Mouse (Mus musculus) kidney, embryonic 15.5 days (tissue): ENCODE data around the gene Samsn1. TPM values are rescaled to one million over a fixed set of nuclear protein-coding genes. Genes with fewer than 3 reads are reported as not detected.

Source experiments
- ATAC-seq: fragments of 200-750 bp; cut with Nextera tagmentation; replicated peaks from 2 replicates; pipeline ENCODE4 v1.8.0; 2017; ENCODE audit warnings: moderate TSS enrichment; ENCODE audit not compliant: low FRiP score
- H3K27ac ChIP-seq: fragments of 300-500 bp; sonication (generic); 2 replicates; pipeline ENCODE4 v1.5.1; 2015; ENCODE audit warnings: mild to moderate bottlenecking, inconsistent platforms
- H3K27me3 ChIP-seq: fragments of 300-500 bp; sonication (generic); 2 replicates; pipeline ENCODE4 v1.6.1; 2015; ENCODE audit warnings: inconsistent platforms
- H3K36me3 ChIP-seq: fragments of 300-500 bp; sonication (generic); 2 replicates; pipeline ENCODE4 v1.6.1; 2015; ENCODE audit warnings: inconsistent platforms
- H3K4me1 ChIP-seq: fragments of 300-500 bp; sonication (generic); 2 replicates; pipeline ENCODE4 v1.6.1; 2015; ENCODE audit warnings: inconsistent platforms
- H3K4me2 ChIP-seq: fragments of 300-500 bp; sonication (generic); 2 replicates; pipeline ENCODE4 v1.6.1; 2015; ENCODE audit warnings: moderate library complexity, mild to moderate bottlenecking, inconsistent platforms
- H3K4me3 ChIP-seq: fragments of 300-500 bp; sonication (generic); replicated peaks from 2 replicates; pipeline ENCODE4 v1.5.1; 2015; ENCODE audit warnings: mild to moderate bottlenecking, inconsistent platforms
- H3K9ac ChIP-seq: fragments of 300-500 bp; sonication (generic); 2 replicates; pipeline ENCODE4 v1.6.1; 2015; ENCODE audit warnings: mild to moderate bottlenecking, inconsistent platforms
- H3K9me3 ChIP-seq: fragments of 300-500 bp; sonication (generic); replicated peaks from 2 replicates; pipeline ENCODE4 v1.6.1; 2016; ENCODE audit warnings: inconsistent platforms
- WGBS: fragments of 180-500 bp; shearing (Covaris S2); methylation state at CpG from one replicate; pipeline ENCODE4 v1.1.7; 2015; ENCODE audit warnings: mixed read lengths; 5-methylcytosine and 5-hydroxymethylcytosine counted together
- polyA plus RNA-seq: library from polyadenylated mRNA; unstranded; fragments of >200 nt; fragmentation: Nextera tagmentation; extraction: Ambion mirVana; gene quantifications from 2 replicates; pipeline ENCODE4 v1.2.1, GENCODE M21; 2015

Gene Samsn1
- polyA plus RNA-seq, 1 experiment from 2014 or later, result 3.5 TPM

DNA sequence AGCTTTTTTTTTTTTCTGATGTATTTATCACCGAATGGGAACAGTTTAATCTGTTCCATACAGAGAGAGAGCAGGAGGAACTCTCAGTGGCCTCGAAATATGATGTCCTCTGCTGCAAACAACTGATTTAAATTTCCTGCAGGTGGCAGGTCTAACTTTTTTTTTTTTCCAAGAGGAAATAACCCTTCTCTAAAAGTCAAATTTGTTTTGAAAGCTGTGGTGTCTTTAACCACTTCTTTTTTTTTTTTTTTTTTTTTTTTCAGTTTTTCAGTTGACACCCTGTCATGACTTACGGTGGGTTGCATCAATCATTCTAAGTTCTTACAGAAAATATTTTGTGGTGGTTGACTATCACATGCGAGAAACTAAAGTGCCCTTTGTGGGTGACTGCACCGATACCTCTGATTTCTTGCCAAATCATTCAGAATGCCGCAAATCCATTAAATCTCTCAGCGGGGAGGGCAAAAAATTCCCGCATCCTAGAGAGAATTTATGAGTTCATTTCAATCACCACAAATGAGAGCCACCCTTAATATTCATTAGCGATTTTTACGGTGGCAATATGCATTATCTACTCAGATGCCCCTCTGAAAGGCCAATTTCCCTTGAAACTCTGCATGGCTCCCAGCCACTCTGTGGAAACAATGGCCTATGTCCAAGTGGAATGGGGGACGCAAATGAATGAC, 92.4 kb downstream of the Samsn1 start:
- no peak overlapping the region for H3K9ac ChIP-seq
- H3K27ac ChIP-seq, result no peak overlapping the region
- ATAC-seq, result no peak
- no peak overlapping the region for H3K4me2 ChIP-seq
- no peaks in the 10 kb centered on the region for H3K27me3 ChIP-seq
- H3K4me3 ChIP-seq, result no peak overlapping the region
- WGBS, result 67% methylated on average over 11 of the region's 11 CpGs
- H3K4me1 ChIP-seq, result no peaks in the 10 kb centered on the region
- no peaks in the 10 kb centered on the region for H3K36me3 ChIP-seq
- no peaks in the 10 kb centered on the region for H3K9me3 ChIP-seq

DNA sequence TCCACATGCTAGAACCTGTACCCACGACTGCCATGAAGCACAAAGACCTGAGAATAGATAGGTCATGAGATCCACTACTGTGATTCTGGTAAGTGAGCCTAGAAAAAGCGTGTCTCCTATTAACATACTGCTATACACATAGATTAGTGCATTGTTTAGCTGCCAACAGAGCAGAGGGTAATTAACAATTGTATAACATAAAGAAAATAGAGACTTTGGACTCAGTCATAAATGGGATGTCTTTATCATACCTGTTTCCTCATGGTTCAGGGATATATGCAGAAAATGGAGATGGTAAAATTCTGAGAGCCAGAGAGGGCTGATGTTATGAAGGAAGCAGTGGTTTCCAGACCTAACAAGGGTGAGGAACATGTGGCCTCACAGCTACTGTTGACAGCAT, 95.6 kb downstream of the Samsn1 start:
- H3K9me3 ChIP-seq, result no peaks in the 10 kb centered on the region
- WGBS, result 79% methylated on average over 2 of the region's 2 CpGs
- no peak for ATAC-seq
- H3K27me3 ChIP-seq, result no peaks in the 10 kb centered on the region
- no peak overlapping the region for H3K4me3 ChIP-seq
- H3K27ac ChIP-seq, result no peak overlapping the region
- H3K36me3 ChIP-seq, result no peaks in the 10 kb centered on the region
- no peak overlapping the region for H3K4me2 ChIP-seq
- no peak overlapping the region for H3K9ac ChIP-seq
- no peaks in the 10 kb centered on the region for H3K4me1 ChIP-seq

GRCm38 (mm10) chr16:75920870-75921269, 101.2 kb downstream of the Samsn1 start:
- WGBS, result 84% methylated on average over 4 of the region's 4 CpGs
- H3K9me3 ChIP-seq, result no peaks in the 10 kb centered on the region
- no peak overlapping the region for H3K4me2 ChIP-seq
- H3K27me3 ChIP-seq, result no peaks in the 10 kb centered on the region
- no peaks in the 10 kb centered on the region for H3K4me1 ChIP-seq
- H3K36me3 ChIP-seq, result no peaks in the 10 kb centered on the region
- no peak overlapping the region for H3K9ac ChIP-seq
- ATAC-seq, result no peak
- H3K4me3 ChIP-seq, result no peak overlapping the region
- H3K27ac ChIP-seq, result no peak overlapping the region

DNA sequence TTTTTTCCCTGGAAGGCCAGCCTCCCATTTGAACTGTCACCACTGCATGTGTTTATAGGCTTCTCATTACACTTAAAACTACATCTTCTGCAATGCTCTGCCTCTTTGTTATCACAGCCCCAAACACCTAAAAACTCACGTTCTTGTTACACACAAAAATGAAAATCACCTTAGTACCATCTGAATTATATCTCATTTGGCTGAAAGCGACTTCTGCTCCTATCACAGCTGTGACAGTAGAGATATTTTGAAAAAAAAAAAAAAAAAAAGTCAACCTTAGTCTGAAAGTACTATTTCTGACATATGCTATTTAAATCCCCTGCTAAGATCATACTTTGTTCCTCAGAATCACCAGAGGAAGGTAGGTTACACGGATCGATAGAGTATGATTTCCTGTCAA, 102.8 kb downstream of the Samsn1 start:
- H3K36me3 ChIP-seq, result no peaks in the 10 kb centered on the region
- H3K9me3 ChIP-seq, result no peaks in the 10 kb centered on the region
- no peak overlapping the region for H3K27ac ChIP-seq
- no peak for ATAC-seq
- H3K27me3 ChIP-seq, result no peaks in the 10 kb centered on the region
- no peak overlapping the region for H3K9ac ChIP-seq
- H3K4me2 ChIP-seq, result no peak overlapping the region
- no peaks in the 10 kb centered on the region for H3K4me1 ChIP-seq
- WGBS, result 88% methylated on average over 4 of the region's 4 CpGs
- no peak overlapping the region for H3K4me3 ChIP-seq

DNA sequence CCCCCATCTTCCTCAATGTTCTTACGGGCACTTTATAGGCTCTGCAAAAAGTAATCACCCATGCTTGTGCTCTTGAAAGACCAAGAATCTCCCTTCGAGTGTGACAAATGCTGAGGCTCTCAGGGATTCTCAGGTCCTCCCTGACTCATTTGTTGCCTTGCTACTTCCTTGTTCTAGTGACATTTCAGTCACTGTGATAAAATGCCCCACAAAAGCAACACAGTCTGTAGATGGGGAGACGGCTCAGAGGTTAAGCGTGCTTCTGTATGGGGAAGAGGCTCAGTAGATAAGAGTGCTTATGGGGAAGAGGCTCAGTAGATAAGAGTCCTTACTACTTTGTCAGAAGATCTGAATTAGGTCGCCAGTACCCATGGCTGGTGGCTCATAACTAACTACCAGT, 104.4 kb downstream of the Samsn1 start:
- Histone ChIP-seq H3K27me3 (no peaks in the 10 kb centered on the region), H3K4me3 (no peak overlapping the region), H3K36me3 (no peaks in the 10 kb centered on the region), H3K4me2 (no peak overlapping the region), H3K4me1 (no peaks in the 10 kb centered on the region), H3K9ac (no peak overlapping the region), H3K27ac (no peak overlapping the region), H3K9me3 (no peaks in the 10 kb centered on the region)
- 86% methylated on average over 5 of the region's 5 CpGs for WGBS
- no peak for ATAC-seq

DNA sequence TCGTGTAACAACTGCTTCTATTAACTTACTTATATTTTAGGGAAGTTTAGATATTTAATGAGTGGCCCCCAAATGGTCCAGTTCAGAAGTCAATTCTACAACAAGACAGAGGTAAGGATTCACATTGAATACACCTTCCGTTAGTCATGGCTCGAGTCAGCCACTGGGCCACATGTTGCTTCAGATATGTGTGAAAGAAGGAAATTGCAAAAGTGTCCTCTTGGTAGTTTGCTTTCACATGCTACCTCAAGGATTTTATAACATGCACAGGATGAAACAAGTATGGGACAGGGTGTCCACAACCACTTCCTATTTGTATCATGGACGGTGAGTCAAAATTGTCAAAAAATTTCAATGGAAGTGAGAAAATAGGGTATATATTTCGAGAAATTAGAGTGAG, 110.0 kb downstream of the Samsn1 start:
- 94% methylated on average over 5 of the region's 5 CpGs for WGBS

DNA sequence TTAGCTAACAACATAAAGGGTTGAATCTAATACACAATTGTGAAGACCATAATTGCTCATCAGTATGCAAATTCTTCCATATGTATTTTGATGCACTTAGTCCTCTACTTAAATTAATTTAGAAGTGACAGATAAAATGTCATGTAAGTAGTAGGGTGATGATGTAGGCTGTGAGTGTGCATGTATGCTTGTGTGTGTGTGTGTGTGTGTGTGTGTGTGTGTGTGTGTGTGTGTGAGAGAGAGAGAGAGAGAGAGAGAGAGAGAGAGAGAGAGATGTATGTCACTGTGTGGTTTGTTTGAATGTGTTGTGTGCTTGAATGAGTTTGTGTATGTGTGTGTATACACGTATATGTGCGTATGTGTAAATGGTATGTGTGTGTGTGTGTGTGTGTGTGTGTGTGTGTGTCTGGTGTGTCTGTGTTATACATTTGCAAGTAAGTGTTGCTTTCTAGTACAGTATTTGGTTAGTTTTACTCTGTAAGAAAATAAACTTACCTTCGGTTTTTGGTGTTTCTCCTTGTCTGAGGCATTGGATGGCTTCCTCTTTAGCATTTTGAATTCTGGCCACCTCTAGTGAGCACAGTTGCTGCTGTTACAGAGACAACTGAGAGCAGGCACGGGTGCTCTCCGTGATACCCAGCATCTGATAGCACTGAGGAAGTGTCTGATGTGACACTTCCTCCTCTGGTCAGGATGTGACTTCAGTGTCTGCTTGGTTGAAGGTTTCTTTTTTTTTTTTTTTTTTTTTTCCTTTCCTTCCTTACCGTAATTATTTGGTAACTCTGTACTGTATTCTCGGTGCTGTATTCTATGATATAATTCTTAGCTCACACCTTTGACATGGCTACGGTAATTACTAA, 113.2 kb downstream of the Samsn1 start:
- Histone ChIP-seq H3K27me3 (no peaks in the 10 kb centered on the region), H3K4me1 (no peaks in the 10 kb centered on the region), H3K27ac (no peak overlapping the region), H3K4me2 (no peak overlapping the region), H3K9me3 (no peaks in the 10 kb centered on the region), H3K4me3 (no peak overlapping the region; the same call in 1 of the 2 replicates), H3K9ac (no peak overlapping the region), H3K36me3 (no peaks in the 10 kb centered on the region)
- WGBS, result 65% methylated on average over 8 of the region's 8 CpGs
- ATAC-seq, result no peak; the same call in 1 of the 2 replicates

More for the DNA sequence above, 110.0 kb downstream of the Samsn1 start:
- Histone ChIP-seq H3K36me3 (no peaks in the 10 kb centered on the region), H3K9me3 (no peaks in the 10 kb centered on the region), H3K9ac (no peak overlapping the region), H3K27me3 (no peaks in the 10 kb centered on the region), H3K27ac (no peak overlapping the region), H3K4me3 (no peak overlapping the region), H3K4me2 (no peak overlapping the region), H3K4me1 (no peaks in the 10 kb centered on the region)
- no peak for ATAC-seq

DNA sequence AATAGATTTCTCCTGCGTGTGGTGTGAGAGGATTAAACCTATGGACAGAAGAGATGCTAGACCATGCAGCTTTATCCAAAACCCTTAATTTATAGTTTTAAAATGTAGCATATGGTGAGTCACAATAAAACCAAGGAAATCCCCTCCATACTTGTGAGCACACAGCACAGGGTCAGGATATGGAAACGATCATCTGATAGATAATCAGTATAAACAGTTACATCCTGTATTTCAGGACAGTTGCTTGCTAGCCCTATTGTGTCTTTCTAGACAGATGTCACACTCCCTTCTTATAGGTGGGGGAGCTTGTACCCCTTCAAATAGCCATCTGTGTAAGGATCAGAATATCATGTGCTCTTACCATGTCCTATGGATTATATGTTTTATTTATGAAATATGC, 115.3 kb downstream of the Samsn1 start:
- H3K9me3 ChIP-seq, result no peaks in the 10 kb centered on the region
- H3K4me1 ChIP-seq, result no peaks in the 10 kb centered on the region
- H3K4me3 ChIP-seq, result no peak overlapping the region
- no peaks in the 10 kb centered on the region for H3K36me3 ChIP-seq
- H3K4me2 ChIP-seq, result no peak overlapping the region
- WGBS, result 71% methylated on average over 2 of the region's 2 CpGs
- no peak overlapping the region for H3K27ac ChIP-seq
- ATAC-seq, result no peak
- no peak overlapping the region for H3K9ac ChIP-seq
- H3K27me3 ChIP-seq, result no peaks in the 10 kb centered on the region

DNA sequence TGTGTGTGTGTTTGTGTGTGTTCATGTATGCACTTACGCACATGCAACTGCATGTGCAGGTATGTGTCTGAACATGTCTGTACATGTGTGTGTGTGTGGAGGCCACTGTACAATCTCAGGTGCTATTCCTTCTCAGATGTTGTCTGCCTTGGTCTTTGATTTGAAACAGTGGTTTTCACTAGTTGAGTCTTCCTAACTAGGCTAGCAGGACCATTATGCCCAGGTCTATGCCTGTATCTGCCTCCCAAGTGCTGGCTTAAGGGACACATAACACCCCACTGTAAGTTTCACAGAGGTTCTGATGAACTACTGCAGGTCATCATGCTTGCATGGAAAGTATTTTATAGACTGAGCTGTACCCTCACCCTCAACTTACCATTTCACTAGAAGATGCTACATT, 115.8 kb downstream of the Samsn1 start:
- WGBS, result 100% methylated on average over 1 of the region's 1 CpGs
- Histone ChIP-seq H3K27ac (no peak overlapping the region), H3K4me3 (no peak overlapping the region), H3K27me3 (no peaks in the 10 kb centered on the region), H3K9ac (no peak overlapping the region), H3K36me3 (no peaks in the 10 kb centered on the region), H3K4me2 (no peak overlapping the region), H3K9me3 (no peaks in the 10 kb centered on the region), H3K4me1 (no peaks in the 10 kb centered on the region)
- no peak for ATAC-seq

- Histone ChIP-seq H3K27ac (no peak overlapping the region), H3K4me1 (no peaks in the 10 kb centered on the region), H3K36me3 (no peaks in the 10 kb centered on the region), H3K9ac (no peak overlapping the region), H3K4me2 (no peak overlapping the region), H3K4me3 (no peak overlapping the region), H3K27me3 (no peaks in the 10 kb centered on the region), H3K9me3 (no peaks in the 10 kb centered on the region)
- WGBS, result 79% methylated on average over 1 of the region's 1 CpGs
- ATAC-seq, result no peak
These were observed 116.8 kb downstream of the Samsn1 start for GRCm38 (mm10) chr16:75905324-75905723.

DNA sequence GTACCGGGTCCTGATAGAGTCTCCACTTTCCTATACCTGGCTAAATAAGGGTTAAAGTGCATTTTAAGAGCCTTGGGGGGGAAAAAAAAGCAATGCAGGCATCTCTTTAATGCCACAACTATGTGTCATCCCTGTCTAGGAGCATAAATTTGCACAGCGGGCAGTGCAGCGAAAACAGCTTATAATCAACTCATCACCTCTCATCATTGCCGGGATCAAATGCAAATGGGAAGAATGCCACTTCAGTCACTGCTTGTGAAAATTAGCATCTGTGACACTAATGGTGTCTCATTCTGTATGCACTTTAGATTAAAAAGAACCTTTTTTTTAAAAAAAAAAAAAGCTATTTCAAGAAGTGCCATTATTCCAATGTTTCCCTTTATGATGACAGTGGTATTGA, 118.0 kb downstream of the Samsn1 start:
- Histone ChIP-seq H3K9me3 (no peaks in the 10 kb centered on the region), H3K4me2 (no peak overlapping the region), H3K4me3 (no peak overlapping the region), H3K36me3 (no peaks in the 10 kb centered on the region), H3K4me1 (no peaks in the 10 kb centered on the region), H3K27me3 (no peaks in the 10 kb centered on the region), H3K27ac (no peak overlapping the region), H3K9ac (no peak overlapping the region)
- no peak for ATAC-seq
- 86% methylated on average over 4 of the region's 4 CpGs for WGBS

DNA sequence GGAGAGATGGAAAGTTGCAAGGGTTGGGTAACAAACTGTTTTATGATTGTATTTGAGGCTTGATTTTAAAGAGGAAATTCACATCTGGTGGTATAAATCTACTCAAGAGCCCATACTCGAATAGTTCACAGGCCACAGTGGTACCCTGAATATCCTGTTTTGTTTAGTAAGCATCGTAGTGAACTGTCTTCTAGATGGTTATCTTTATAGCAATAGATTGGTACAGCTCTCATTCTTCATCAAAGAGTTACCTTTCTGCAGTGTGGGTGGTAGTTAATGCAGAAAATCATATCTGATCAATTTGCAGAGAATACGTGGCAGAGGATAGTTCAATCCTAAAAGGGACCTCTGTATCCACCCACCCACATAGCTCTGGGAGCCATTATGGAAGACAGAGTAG, 119.1 kb downstream of the Samsn1 start:
- Histone ChIP-seq H3K4me3 (no peak overlapping the region), H3K27ac (no peak overlapping the region), H3K4me2 (no peak overlapping the region), H3K4me1 (no peaks in the 10 kb centered on the region), H3K36me3 (no peaks in the 10 kb centered on the region), H3K27me3 (no peaks in the 10 kb centered on the region), H3K9ac (no peak overlapping the region), H3K9me3 (no peaks in the 10 kb centered on the region)
- no peak for ATAC-seq
- 74% methylated on average over 3 of the region's 3 CpGs for WGBS
